Mouse (Mus musculus) mature B cell (primary cell): ENCODE data around the gene Tmem253.

Experiments used
- in situ Hi-C: fragments of 300-500 bp; cut with MboI; formaldehyde crosslinking; loops from 2 replicates; pipeline ENCODE4 v1.14.3; 2019

The Tmem253 gene

GRCm38 (mm10) chr14:52008321-52009203, 6.9 kb upstream of the Tmem253 start:
- in situ Hi-C loops = no loop called here

GRCm38 (mm10) chr14:52009361-52009760, 6.1 kb upstream of the Tmem253 start:
- in situ Hi-C loops = no loop called here

- in situ Hi-C loops = no loop called here
Observed at GRCm38 (mm10) chr14:52009841-52010240, 5.6 kb upstream of the Tmem253 start.

- in situ Hi-C loops = no loop called here
Observed at GRCm38 (mm10) chr14:52010446-52011111, 4.9 kb upstream of the Tmem253 start.

- in situ Hi-C loops = no loop called here
Observed at GRCm38 (mm10) chr14:52011683-52012082, 3.8 kb upstream of the Tmem253 start.

GRCm38 (mm10) chr14:52012085-52012484, 3.4 kb upstream of the Tmem253 start:
- in situ Hi-C loops = no loop called here

- in situ Hi-C loops = no loop called here
Observed at GRCm38 (mm10) chr14:52012553-52012952, 2.9 kb upstream of the Tmem253 start.

GRCm38 (mm10) chr14:52013021-52013610, 2.3 kb upstream of the Tmem253 start:
- in situ Hi-C loops = no loop called here

GRCm38 (mm10) chr14:52013771-52014219, 1.7 kb upstream of the Tmem253 start:
- in situ Hi-C loops = no loop called here

GRCm38 (mm10) chr14:52014271-52014760, 1.1 kb upstream of the Tmem253 start:
- in situ Hi-C loops = no loop called here

- in situ Hi-C loops = no loop called here
Observed at GRCm38 (mm10) chr14:52014761-52015311, 622 bp upstream of the Tmem253 start.

- in situ Hi-C loops = no loop called here
Observed at GRCm38 (mm10) chr14:52016625-52017405, 1.4 kb downstream of the Tmem253 start.

GRCm38 (mm10) chr14:52017662-52018061, 2.2 kb downstream of the Tmem253 start:
- in situ Hi-C loops = no loop called here

GRCm38 (mm10) chr14:52018248-52019050, 3.0 kb downstream of the Tmem253 start:
- in situ Hi-C loops = no loop called here

GRCm38 (mm10) chr14:52019051-52019589, 3.7 kb downstream of the Tmem253 start:
- in situ Hi-C loops = no loop called here

- in situ Hi-C loops = loop anchor here (5.0 kb wide), 1 partner anchor 122 kb away; no protein-coding TSS in a partner anchor
Observed at GRCm38 (mm10) chr14:52019590-52020340, 4.3 kb downstream of the Tmem253 start.

GRCm38 (mm10) chr14:52020486-52021137, 5.2 kb downstream of the Tmem253 start, which contains the start of gene Zfp219:
TSS of gene Zfp219 (minus strand) at chr14:52020733.
- in situ Hi-C loops = loop anchor here (5.0 kb wide), 1 partner anchor 123 kb away; no protein-coding TSS in a partner anchor

- in situ Hi-C loops = loop anchor here (5.0 kb wide), 1 partner anchor 124 kb away; no protein-coding TSS in a partner anchor
Observed at GRCm38 (mm10) chr14:52021138-52021529, 5.7 kb downstream of the Tmem253 start.
